Mouse (Mus musculus): ENCODE data around the gene Dapp1. TPM values are rescaled to one million over a fixed set of nuclear protein-coding genes. Genes with fewer than 3 reads are reported as not detected.

Dapp1 gene
- polyA plus RNA-seq, 1 experiment: 8.8 TPM

- Histone ChIP-seq H3K27ac (ENCODE audit: insufficient read depth, low read depth, low read length) (no peak overlapping the region), H3K4me3 (ENCODE audit: low read depth, low read length) (no peak overlapping the region), H3K36me3 (ENCODE audit: control insufficient read depth, insufficient read depth, low read length) (no peaks in the 10 kb centered on the region), H3K27me3 (ENCODE audit: control insufficient read depth, insufficient read depth, low read length) (no peaks in the 10 kb centered on the region), H3K4me1 (ENCODE audit: control insufficient read depth, insufficient read depth, insufficient read length, low read length) (peaks cover 14% of the 10 kb centered on the region; the same call in 1 of the 2 replicates)
- 92% methylated on average over 12 of the region's 12 CpGs for WGBS
- no peak for TF ChIP-seq CTCF (IDR thresholded peaks at IDR 0.05; ENCODE audit: extremely low read depth, insufficient read length, insufficient replicate concordance, low read depth, low read length)
- TF ChIP-seq POLR2A (IDR thresholded peaks at IDR 0.05; ENCODE audit: low read depth, low read length): no peak
Observed at GRCm38 (mm10) chr3:138016810-138017209, 35.5 kb upstream of the Dapp1 start.

GRCm38 (mm10) chr3:138014725-138015124 lies 33.4 kb upstream of the Dapp1 start:
- 29% methylated on average over 2 of the region's 2 CpGs for WGBS
- TF ChIP-seq POLR2A (IDR thresholded peaks at IDR 0.05; ENCODE audit: low read depth, low read length): no peak
- no peak for TF ChIP-seq CTCF (IDR thresholded peaks at IDR 0.05; ENCODE audit: extremely low read depth, insufficient read length, insufficient replicate concordance, low read depth, low read length)
- H3K36me3 ChIP-seq (ENCODE audit: control insufficient read depth, insufficient read depth, low read length): no peaks in the 10 kb centered on the region
- peak overlapping the region; percentile 44; the same call in 1 of the 2 replicates for H3K27ac ChIP-seq (ENCODE audit: insufficient read depth, low read depth, low read length)
- no peak overlapping the region for H3K4me3 ChIP-seq (ENCODE audit: low read depth, low read length)
- H3K27me3 ChIP-seq (ENCODE audit: control insufficient read depth, insufficient read depth, low read length): no peaks in the 10 kb centered on the region
- peaks cover 14% of the 10 kb centered on the region; the same call in 1 of the 2 replicates for H3K4me1 ChIP-seq (ENCODE audit: control insufficient read depth, insufficient read depth, insufficient read length, low read length)

GRCm38 (mm10) chr3:138012351-138012750 lies 31.0 kb upstream of the Dapp1 start:
- H3K4me3 ChIP-seq (ENCODE audit: low read depth, low read length): no peak overlapping the region

GRCm38 (mm10) chr3:138008152-138008551 lies 26.8 kb upstream of the Dapp1 start:
- H3K4me1 ChIP-seq (ENCODE audit: control insufficient read depth, insufficient read depth, insufficient read length, low read length): peaks cover 8% of the 10 kb centered on the region; the same call in 1 of the 2 replicates
- WGBS: 38% methylated on average over 6 of the region's 6 CpGs
- H3K27me3 ChIP-seq (ENCODE audit: control insufficient read depth, insufficient read depth, low read length): no peaks in the 10 kb centered on the region
- H3K36me3 ChIP-seq (ENCODE audit: control insufficient read depth, insufficient read depth, low read length): no peaks in the 10 kb centered on the region
- TF ChIP-seq CTCF (IDR thresholded peaks at IDR 0.05; ENCODE audit: extremely low read depth, insufficient read length, insufficient replicate concordance, low read depth, low read length): no peak
- H3K27ac ChIP-seq (ENCODE audit: insufficient read depth, low read depth, low read length): no peak overlapping the region
- H3K4me3 ChIP-seq (ENCODE audit: low read depth, low read length): no peak overlapping the region

More at GRCm38 (mm10) chr3:138012351-138012750, 31.0 kb upstream of the Dapp1 start:
- peaks cover 14% of the 10 kb centered on the region; the same call in 1 of the 2 replicates for H3K4me1 ChIP-seq (ENCODE audit: control insufficient read depth, insufficient read depth, insufficient read length, low read length)
- H3K36me3 ChIP-seq (ENCODE audit: control insufficient read depth, insufficient read depth, low read length): no peaks in the 10 kb centered on the region
- H3K27ac ChIP-seq (ENCODE audit: insufficient read depth, low read depth, low read length): no peak overlapping the region
- H3K27me3 ChIP-seq (ENCODE audit: control insufficient read depth, insufficient read depth, low read length): no peaks in the 10 kb centered on the region
- 12% methylated on average over 4 of the region's 4 CpGs for WGBS
- TF ChIP-seq CTCF (IDR thresholded peaks at IDR 0.05; ENCODE audit: extremely low read depth, insufficient read length, insufficient replicate concordance, low read depth, low read length) (no peak), POLR2A (IDR thresholded peaks at IDR 0.05; ENCODE audit: low read depth, low read length) (no peak)

GRCm38 (mm10) chr3:138006896-138007295 lies 25.6 kb upstream of the Dapp1 start:
- H3K4me1 ChIP-seq (ENCODE audit: control insufficient read depth, insufficient read depth, insufficient read length, low read length): peaks cover 2% of the 10 kb centered on the region; the same call in 1 of the 2 replicates
- H3K36me3 ChIP-seq (ENCODE audit: control insufficient read depth, insufficient read depth, low read length): no peaks in the 10 kb centered on the region
- no peaks in the 10 kb centered on the region for H3K27me3 ChIP-seq (ENCODE audit: control insufficient read depth, insufficient read depth, low read length)
- WGBS: 68% methylated on average over 3 of the region's 3 CpGs
- TF ChIP-seq POLR2A (IDR thresholded peaks at IDR 0.05; ENCODE audit: low read depth, low read length): no peak
- no peak for TF ChIP-seq CTCF (IDR thresholded peaks at IDR 0.05; ENCODE audit: extremely low read depth, insufficient read length, insufficient replicate concordance, low read depth, low read length)
- no peak overlapping the region for H3K27ac ChIP-seq (ENCODE audit: insufficient read depth, low read depth, low read length)
- H3K4me3 ChIP-seq (ENCODE audit: low read depth, low read length): no peak overlapping the region

GRCm38 (mm10) chr3:138003264-138003663 lies 21.9 kb upstream of the Dapp1 start:
- Histone ChIP-seq H3K27ac (ENCODE audit: insufficient read depth, low read depth, low read length) (no peak overlapping the region), H3K4me1 (ENCODE audit: control insufficient read depth, insufficient read depth, insufficient read length, low read length) (peaks cover 14% of the 10 kb centered on the region; the same call in 1 of the 2 replicates), H3K4me3 (ENCODE audit: low read depth, low read length) (no peak overlapping the region), H3K36me3 (ENCODE audit: control insufficient read depth, insufficient read depth, low read length) (no peaks in the 10 kb centered on the region), H3K27me3 (ENCODE audit: control insufficient read depth, insufficient read depth, low read length) (no peaks in the 10 kb centered on the region)
- WGBS: 83% methylated on average over 7 of the region's 7 CpGs
- no peak for TF ChIP-seq CTCF (IDR thresholded peaks at IDR 0.05; ENCODE audit: extremely low read depth, insufficient read length, insufficient replicate concordance, low read depth, low read length)
- TF ChIP-seq POLR2A (IDR thresholded peaks at IDR 0.05; ENCODE audit: low read depth, low read length): no peak

- Histone ChIP-seq H3K4me1 (ENCODE audit: control insufficient read depth, insufficient read depth, insufficient read length, low read length) (peaks cover 14% of the 10 kb centered on the region; the same call in 1 of the 2 replicates), H3K36me3 (ENCODE audit: control insufficient read depth, insufficient read depth, low read length) (no peaks in the 10 kb centered on the region), H3K27me3 (ENCODE audit: control insufficient read depth, insufficient read depth, low read length) (no peaks in the 10 kb centered on the region), H3K4me3 (ENCODE audit: low read depth, low read length) (no peak overlapping the region), H3K27ac (ENCODE audit: insufficient read depth, low read depth, low read length) (no peak overlapping the region)
- TF ChIP-seq POLR2A (IDR thresholded peaks at IDR 0.05; ENCODE audit: low read depth, low read length) (no peak), CTCF (IDR thresholded peaks at IDR 0.05; ENCODE audit: extremely low read depth, insufficient read length, insufficient replicate concordance, low read depth, low read length) (no peak)
- 42% methylated on average over 6 of the region's 6 CpGs for WGBS
Observed at GRCm38 (mm10) chr3:138002545-138002944, 21.2 kb upstream of the Dapp1 start.
